Mouse (Mus musculus): ENCODE measurements around the gene Dock8. TPM values are rescaled to one million over a fixed set of nuclear protein-coding genes. Genes with fewer than 3 reads are reported as not detected.
A peak's percentile ranks its signal among the peaks of the same experiment; 100 is the strongest.

Dock8 gene
- total RNA-seq, 2 experiments from 2014 or later: 33.5 to 68.5 TPM

GRCm38 (mm10) chr19:24996815-24997704 is 2.3 kb upstream of the Dock8 start:
- ATAC-seq (replicated peaks; ENCODE audit: low FRiP score, poor library complexity, severe bottlenecking): no peak

- no peak for ATAC-seq (replicated peaks; ENCODE audit: low FRiP score, poor library complexity, severe bottlenecking)
Measured at GRCm38 (mm10) chr19:24998561-24998960, 773 bp upstream of the Dock8 start.

DNA sequence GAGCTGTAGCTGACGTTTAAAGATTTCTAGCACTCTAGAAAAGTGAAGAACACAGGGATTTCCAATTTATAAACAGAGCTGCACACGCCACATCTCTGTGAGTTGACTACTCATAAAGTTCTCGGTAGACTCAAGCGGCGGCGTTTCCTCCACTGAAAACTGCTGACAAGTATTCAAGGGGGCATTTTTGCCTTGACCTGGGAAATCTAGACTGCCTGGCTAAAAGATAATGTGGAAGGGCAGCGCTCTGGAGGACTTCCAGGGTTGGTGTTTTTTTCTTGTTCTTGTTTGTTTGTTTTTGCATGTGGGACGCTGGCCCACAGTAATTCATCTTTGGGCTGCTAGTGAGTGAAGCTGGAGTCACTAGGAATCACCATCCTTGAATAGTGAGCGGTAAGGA is 819 bp downstream of the Dock8 start:
- ATAC-seq (replicated peaks; ENCODE audit: low FRiP score, poor library complexity, severe bottlenecking): no peak

- ATAC-seq (replicated peaks; ENCODE audit: low FRiP score, poor library complexity, severe bottlenecking): no peak
Measured at GRCm38 (mm10) chr19:25002032-25002431, 2.7 kb downstream of the Dock8 start.

GRCm38 (mm10) chr19:25002828-25003227 is 3.5 kb downstream of the Dock8 start:
- no peak for ATAC-seq (replicated peaks; ENCODE audit: low FRiP score, poor library complexity, severe bottlenecking)

GRCm38 (mm10) chr19:25003810-25004209 is 4.5 kb downstream of the Dock8 start:
- no peak for ATAC-seq (replicated peaks; ENCODE audit: low FRiP score, poor library complexity, severe bottlenecking)

- no peak for ATAC-seq (replicated peaks; ENCODE audit: low FRiP score, poor library complexity, severe bottlenecking)
Measured at GRCm38 (mm10) chr19:25006686-25007085, 7.4 kb downstream of the Dock8 start.

GRCm38 (mm10) chr19:25008509-25008908 is 9.2 kb downstream of the Dock8 start:
- ATAC-seq (replicated peaks; ENCODE audit: low FRiP score, poor library complexity, severe bottlenecking): no peak

GRCm38 (mm10) chr19:25022766-25023165 is 23.4 kb downstream of the Dock8 start:
- ATAC-seq (replicated peaks; ENCODE audit: low FRiP score, poor library complexity, severe bottlenecking): no peak

DNA sequence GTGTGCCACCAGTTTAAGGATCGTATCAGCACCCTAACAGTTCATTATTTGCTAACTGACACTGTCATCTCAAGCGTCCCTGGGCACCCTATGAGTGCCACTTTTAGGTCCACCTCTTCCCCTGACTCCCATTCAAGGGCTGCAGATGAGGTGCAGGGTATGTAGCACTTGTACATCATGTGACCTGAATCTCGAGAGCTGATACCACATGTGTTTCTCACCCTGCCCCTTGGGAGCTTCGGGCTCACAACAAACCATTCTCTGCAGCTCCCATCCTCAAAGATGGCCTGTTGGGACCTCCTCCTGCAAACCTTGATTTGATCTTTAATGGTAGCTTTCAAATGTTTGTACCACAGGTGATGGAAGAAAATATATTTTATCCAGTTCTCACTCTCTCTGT is 32.4 kb downstream of the Dock8 start:
- ATAC-seq (replicated peaks; ENCODE audit: low FRiP score, poor library complexity, severe bottlenecking): no peak

GRCm38 (mm10) chr19:25033008-25033407 is 33.7 kb downstream of the Dock8 start:
- peak; percentile 77 for ATAC-seq (replicated peaks; ENCODE audit: low FRiP score, poor library complexity, severe bottlenecking)

- ATAC-seq (replicated peaks; ENCODE audit: low FRiP score, poor library complexity, severe bottlenecking): no peak
Measured at GRCm38 (mm10) chr19:25035825-25036224, 36.5 kb downstream of the Dock8 start.

- ATAC-seq (replicated peaks; ENCODE audit: low FRiP score, poor library complexity, severe bottlenecking): no peak
Measured at GRCm38 (mm10) chr19:25036784-25037183, 37.5 kb downstream of the Dock8 start.

- no peak for ATAC-seq (replicated peaks; ENCODE audit: low FRiP score, poor library complexity, severe bottlenecking)
Measured at GRCm38 (mm10) chr19:25037249-25037648, 37.9 kb downstream of the Dock8 start.

GRCm38 (mm10) chr19:25038293-25038692 is 39.0 kb downstream of the Dock8 start:
- ATAC-seq (replicated peaks; ENCODE audit: low FRiP score, poor library complexity, severe bottlenecking): no peak

DNA sequence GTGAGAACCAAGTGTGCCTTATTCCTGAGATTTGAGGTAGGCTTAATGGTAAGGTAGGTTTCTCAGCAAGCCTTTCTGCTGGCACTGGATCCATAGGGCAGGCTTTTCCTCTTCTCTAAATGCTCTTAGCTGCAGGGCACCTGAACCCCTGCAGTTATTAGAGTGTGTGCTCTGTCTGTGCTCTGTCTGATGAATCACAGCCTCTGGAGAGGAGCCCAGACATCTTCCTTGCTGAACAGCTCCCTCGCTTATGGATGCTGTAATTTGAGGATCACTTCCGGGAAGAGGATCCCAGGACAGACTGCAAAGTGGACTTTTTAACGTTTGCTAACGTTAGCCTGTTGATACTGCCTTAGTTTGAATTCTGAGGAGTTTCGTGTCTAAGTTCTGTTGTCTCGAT is 41.9 kb downstream of the Dock8 start:
- no peak for ATAC-seq (replicated peaks; ENCODE audit: low FRiP score, poor library complexity, severe bottlenecking)

DNA sequence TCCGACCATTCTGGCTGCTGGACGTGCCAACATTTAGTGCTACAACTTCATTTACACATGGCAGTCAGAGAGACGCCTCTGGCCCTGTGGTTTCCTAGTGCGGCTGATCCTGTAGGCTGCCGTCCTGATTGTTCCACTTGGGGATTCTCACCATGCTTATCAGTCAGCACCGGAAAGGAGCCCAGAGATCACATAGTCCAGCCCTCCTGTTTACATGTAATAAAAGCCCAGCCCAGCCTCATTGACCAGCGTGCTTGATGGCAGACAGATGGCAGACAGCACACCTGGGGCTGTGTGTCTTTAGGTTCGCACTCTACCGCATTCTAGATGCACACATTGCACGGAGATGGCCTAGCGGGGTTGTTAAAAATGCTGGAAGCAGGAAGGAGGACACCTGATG is 43.6 kb downstream of the Dock8 start:
- ATAC-seq (replicated peaks; ENCODE audit: low FRiP score, poor library complexity, severe bottlenecking): no peak

- no peak for ATAC-seq (replicated peaks; ENCODE audit: low FRiP score, poor library complexity, severe bottlenecking)
Measured at GRCm38 (mm10) chr19:25044057-25044456, 44.7 kb downstream of the Dock8 start.

DNA sequence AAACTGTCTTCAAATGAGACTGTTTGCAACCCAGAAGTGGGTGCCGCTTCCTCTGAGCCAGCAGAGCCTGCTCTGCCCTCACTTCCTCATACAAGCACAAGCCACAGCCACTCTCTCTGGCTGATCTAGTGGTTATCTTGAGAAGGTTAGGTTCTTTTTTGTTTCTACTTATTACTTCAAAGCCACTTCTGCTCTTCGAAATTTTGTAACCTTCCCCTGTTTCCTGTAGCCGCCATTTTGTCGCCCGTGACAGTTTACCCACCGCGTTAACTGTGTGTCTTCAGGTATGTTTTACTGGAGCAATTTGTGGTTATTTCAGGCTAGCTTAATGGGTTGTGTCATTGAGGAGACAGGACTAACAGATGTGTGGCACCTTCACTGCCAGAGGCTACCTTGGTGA is 53.0 kb downstream of the Dock8 start:
- no peak for ATAC-seq (replicated peaks; ENCODE audit: low FRiP score, poor library complexity, severe bottlenecking)

DNA sequence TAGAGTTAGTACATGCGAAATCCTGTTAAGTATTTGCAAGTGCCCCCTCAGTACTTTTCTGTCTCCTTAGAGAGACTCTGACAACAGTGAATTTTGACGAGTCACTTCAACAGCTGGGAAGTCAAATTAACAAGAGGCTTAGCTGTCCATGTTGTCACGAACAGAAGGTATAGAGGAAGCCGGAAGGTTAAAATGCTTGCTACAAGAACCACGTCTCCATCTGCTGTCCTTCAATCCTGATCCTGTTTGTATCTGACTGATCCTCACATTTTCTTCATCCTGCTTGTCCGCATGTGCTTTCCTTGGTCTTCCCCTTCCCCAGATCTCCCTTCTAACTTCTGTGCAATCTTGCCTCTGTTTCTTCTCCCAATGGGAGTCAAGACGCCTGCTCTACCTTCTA is 53.8 kb downstream of the Dock8 start:
- no peak for ATAC-seq (replicated peaks; ENCODE audit: low FRiP score, poor library complexity, severe bottlenecking)

- ATAC-seq (replicated peaks; ENCODE audit: low FRiP score, poor library complexity, severe bottlenecking): peak; percentile 80
Measured at GRCm38 (mm10) chr19:25055025-25055424, 55.7 kb downstream of the Dock8 start.

DNA sequence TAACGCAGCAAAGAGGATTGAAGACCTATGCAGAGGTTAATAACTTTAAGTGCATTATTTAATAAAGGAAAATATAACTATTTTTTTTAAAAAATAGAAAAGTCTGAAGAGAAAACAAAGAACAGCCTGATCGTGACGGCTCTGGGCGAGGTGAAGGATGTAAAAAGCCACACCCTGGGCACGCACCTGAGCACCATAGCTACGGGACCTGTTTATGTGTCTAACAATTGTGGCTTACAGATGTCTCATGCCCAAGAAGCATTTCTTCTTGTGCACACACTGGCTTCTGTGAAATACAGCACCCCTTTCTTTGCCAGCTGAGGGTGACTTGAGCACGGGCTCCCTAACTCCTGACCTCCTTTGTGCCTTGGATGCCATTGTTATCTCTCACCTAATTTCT is 56.2 kb downstream of the Dock8 start:
- ATAC-seq (replicated peaks; ENCODE audit: low FRiP score, poor library complexity, severe bottlenecking): no peak

Data from erythroid progenitor cell, adult 5-6 weeks (primary cell).